Mouse (Mus musculus) heart, embryonic 10.5 days (tissue): ENCODE measurements around the gene Camkk1. TPM values are rescaled to one million over a fixed set of nuclear protein-coding genes. Genes with fewer than 3 reads are reported as not detected.

Experiments
- DNase-seq: peaks from one replicate; pipeline ENCODE4 v3.0.0-alpha.2; 2017; ENCODE audit warnings: low spot score
- H3K27ac ChIP-seq: fragments of 300-500 bp; sonication (generic); 2 replicates; pipeline ENCODE4 v1.5.1; 2016; ENCODE audit warnings: mild to moderate bottlenecking
- H3K27me3 ChIP-seq: fragments of 300-500 bp; sonication (generic); 2 replicates; pipeline ENCODE4 v1.6.1; 2016; ENCODE audit warnings: mild to moderate bottlenecking; ENCODE audit not compliant: poor library complexity, insufficient read depth, severe bottlenecking
- H3K36me3 ChIP-seq: fragments of 300-500 bp; sonication (generic); 2 replicates; pipeline ENCODE4 v1.6.1; 2016; ENCODE audit warnings: mild to moderate bottlenecking, moderate library complexity
- H3K4me1 ChIP-seq: fragments of 300-500 bp; sonication (generic); 2 replicates; pipeline ENCODE4 v1.6.1; 2016; ENCODE audit warnings: mild to moderate bottlenecking
- H3K4me3 ChIP-seq: fragments of 300-500 bp; sonication (generic); 2 replicates; pipeline ENCODE4 v1.5.1; 2016; ENCODE audit warnings: mild to moderate bottlenecking, moderate library complexity
- H3K9me3 ChIP-seq: fragments of 300-500 bp; sonication (generic); 2 replicates; pipeline ENCODE4 v1.6.1; 2016; ENCODE audit warnings: mild to moderate bottlenecking, moderate library complexity
- WGBS: fragments of 180-500 bp; shearing (Covaris S2); methylation state at CpG from one replicate; pipeline ENCODE4 v1.1.7; 2016; 5-methylcytosine and 5-hydroxymethylcytosine counted together
- polyA plus RNA-seq: library from polyadenylated mRNA; unstranded; fragments of >200 nt; fragmentation: Nextera tagmentation; extraction: Ambion mirVana; gene quantifications from 2 replicates; pipeline ENCODE4 v1.2.1, GENCODE M21; 2016

The Camkk1 gene
- polyA plus RNA-seq, 1 experiment from 2014 or later: 3.4 TPM

DNA sequence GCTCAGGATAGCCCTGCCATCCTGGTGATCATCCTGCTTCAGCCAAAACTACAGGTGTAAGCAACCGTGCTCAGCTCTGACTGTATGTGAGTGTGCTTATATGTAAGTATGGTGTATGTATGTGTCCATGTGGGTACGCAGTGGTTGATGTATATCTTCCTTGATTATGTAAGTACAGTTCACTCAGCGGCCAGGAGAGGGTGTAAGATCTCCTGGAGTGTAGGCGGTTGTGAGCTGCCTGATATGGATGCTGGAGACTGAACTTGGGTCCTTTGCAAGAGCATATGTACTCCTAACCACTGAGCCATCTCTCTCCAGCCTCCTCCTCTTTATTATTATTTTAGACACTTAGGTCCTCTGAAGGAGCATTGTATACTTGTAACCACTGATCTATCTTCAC lies 26.0 kb downstream of the Camkk1 start:
- H3K27ac ChIP-seq: no peak overlapping the region
- 0 out of 2 replicates have a peak, but pooled peaks cover under 1% of the 10 kb centered on the region for H3K36me3 ChIP-seq
- 56% methylated on average over 4 of the region's 4 CpGs for WGBS
- no peak overlapping the region for H3K4me3 ChIP-seq
- no peaks in the 10 kb centered on the region for H3K9me3 ChIP-seq
- H3K4me1 ChIP-seq: peaks cover 24% of the 10 kb centered on the region
- 0 out of 2 replicates have a peak, but pooled peaks cover 6% of the 10 kb centered on the region for H3K27me3 ChIP-seq
- no peak for DNase-seq

DNA sequence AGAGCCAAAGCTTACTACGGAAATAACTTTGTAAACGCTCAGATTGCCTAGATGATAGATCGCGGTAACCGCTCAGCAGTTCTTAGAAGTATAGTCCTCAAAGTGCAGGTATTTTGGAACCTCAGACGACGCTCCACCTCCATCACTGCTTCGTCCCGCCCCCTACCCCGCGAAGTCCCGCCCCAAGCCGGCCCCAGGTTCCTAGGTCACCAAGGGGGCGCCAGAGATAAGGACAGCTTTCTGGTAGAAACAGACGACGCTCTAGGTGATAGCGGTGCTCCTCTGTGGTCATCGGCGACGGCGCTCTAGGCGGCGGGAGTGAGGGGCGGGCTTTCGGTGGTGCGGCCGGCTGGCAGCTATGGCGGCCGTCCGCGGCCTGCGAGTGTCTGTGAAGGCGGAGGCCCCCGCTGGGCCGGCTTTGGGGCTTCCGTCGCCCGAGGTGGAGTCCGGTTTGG lies 28.8 kb downstream of the Camkk1 start, which contains the start of gene Ncbp3:
Ncbp3 (plus strand) TSS at position 242 of the 455 bp plus-strand sequence.
- peak within 1 kb of the TSS; percentile 99 for H3K4me3 ChIP-seq
- H3K36me3 ChIP-seq: peaks cover 23% of the 10 kb centered on the region
- H3K27me3 ChIP-seq: no peaks in the 10 kb centered on the region
- peaks cover 24% of the 10 kb centered on the region for H3K4me1 ChIP-seq
- under 1% methylated on average over 39 of the region's 39 CpGs for WGBS
- H3K27ac ChIP-seq: peak within 1 kb of the TSS; percentile 99
- DNase-seq: peak; percentile 98
- no peaks in the 10 kb centered on the region for H3K9me3 ChIP-seq

DNA sequence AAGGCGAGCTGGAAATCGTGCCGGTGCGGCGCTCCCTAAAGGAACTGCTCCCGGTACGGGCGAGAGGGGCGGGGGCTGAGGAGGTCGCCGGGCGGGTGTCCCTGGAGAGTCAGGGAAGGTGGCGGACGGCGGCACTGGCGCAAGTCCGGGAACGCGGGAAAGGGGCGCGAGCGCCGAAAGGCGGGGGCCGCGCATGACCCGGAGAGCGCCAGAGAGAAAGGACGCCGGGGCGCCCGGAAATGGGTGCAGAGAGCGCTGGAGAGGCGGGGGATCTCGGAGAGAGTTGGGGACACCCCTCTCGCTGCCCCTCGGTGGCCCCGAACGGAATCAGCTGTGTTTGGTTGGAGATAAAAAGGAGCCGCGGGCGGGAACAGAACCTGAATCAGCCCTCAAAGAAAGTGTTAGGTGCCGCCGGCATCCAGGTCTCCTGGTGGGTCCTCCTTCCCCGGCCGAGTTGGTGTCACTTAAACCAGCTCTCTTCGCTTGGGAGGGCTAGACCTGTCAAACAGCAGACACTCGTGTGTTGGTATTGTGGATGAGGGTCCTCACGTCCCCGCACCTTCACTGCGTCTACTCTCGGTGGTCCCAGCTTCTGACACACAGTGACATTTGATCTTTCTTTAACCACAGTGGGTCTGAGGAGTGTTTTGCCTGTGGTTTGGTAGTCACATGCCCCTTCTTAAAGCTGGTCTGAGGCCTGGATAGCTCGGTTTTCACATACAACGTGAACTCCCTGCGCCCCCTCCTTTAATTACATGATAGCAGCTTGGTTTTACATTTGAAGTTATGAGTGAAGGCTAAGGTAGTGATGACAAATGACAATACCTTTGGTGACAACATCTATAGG lies 29.4 kb downstream of the Camkk1 start:
- H3K9me3 ChIP-seq: no peaks in the 10 kb centered on the region
- H3K27me3 ChIP-seq: no peaks in the 10 kb centered on the region
- 2% methylated on average over 54 of the region's 55 CpGs for WGBS
- peak overlapping the region; percentile 99 for H3K4me3 ChIP-seq
- peaks cover 29% of the 10 kb centered on the region for H3K36me3 ChIP-seq
- DNase-seq: no peak
- peak overlapping the region; percentile 99 for H3K27ac ChIP-seq
- H3K4me1 ChIP-seq: peaks cover 24% of the 10 kb centered on the region

DNA sequence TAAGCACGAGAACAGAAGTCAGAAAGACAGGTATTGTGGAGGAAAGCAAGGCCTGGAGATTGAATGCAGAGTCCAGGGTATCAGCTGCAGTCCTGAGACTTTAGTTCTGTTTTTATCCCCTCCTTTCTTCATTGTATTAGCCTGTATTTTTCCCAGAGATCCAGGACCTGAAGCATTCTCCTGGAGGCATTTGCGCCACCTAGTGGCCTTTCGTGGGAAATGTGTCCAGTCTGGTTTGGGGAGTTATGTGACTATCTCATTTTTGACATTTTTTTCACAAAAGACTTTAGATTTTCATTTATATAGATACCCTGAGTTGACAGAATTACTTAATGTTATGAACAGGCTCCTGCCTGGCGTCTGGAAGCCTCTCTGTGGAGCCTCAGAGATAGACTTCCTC lies 30.5 kb downstream of the Camkk1 start:
- H3K27me3 ChIP-seq: no peaks in the 10 kb centered on the region
- 8% methylated on average over 4 of the region's 4 CpGs for WGBS
- H3K9me3 ChIP-seq: no peaks in the 10 kb centered on the region
- peak; percentile 87 for DNase-seq
- peaks cover 18% of the 10 kb centered on the region for H3K4me1 ChIP-seq
- peaks cover 40% of the 10 kb centered on the region for H3K36me3 ChIP-seq
- no peak overlapping the region for H3K27ac ChIP-seq
- H3K4me3 ChIP-seq: peak overlapping the region; percentile 99; the same call in 1 of the 2 replicates

DNA sequence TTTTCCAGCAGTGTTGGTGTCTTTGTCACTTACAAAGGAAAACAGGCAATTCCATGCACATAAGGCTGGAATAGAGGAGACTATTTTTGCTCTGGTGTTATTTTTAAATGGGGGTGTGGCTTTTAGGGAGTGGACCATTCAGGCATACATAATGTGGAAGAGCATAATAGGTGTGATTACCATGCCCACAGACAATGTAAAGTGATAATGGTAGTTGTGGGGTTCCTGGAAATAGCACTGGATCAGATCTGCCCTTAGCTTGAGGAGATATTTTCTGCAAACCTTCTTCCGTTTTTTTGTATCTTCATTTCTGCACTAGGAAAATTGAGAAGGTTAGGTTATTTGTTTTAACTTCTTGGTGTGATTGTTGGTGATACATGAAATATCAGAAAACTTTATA lies 34.0 kb downstream of the Camkk1 start:
- Histone ChIP-seq H3K4me3 (no peak overlapping the region), H3K27ac (no peak overlapping the region), H3K36me3 (peaks cover 75% of the 10 kb centered on the region), H3K27me3 (no peaks in the 10 kb centered on the region), H3K9me3 (no peaks in the 10 kb centered on the region), H3K4me1 (peaks cover 11% of the 10 kb centered on the region)
- 86% methylated on average over 1 of the region's 1 CpGs for WGBS
- DNase-seq: no peak

DNA sequence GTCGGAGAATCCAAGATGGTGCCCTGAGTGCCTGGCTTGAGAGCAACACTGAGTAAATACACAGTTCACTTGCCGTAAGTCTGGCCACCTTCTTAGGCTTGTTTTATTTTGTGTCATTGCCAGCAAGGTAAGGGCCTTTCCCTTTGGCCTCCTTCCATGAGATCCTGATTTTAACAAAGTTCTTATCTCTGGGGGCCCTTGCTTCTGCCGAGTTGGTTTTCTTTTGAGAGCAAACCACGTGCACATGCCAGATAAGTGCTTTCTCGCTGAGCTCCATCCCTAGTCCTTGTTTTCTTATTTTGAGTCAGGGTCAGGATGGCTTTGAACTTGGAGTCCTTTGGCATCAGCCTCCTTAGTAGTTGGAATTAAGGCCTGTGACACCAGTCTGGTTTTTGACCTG lies 38.9 kb downstream of the Camkk1 start:
- no peaks in the 10 kb centered on the region for H3K27me3 ChIP-seq
- no peak overlapping the region for H3K27ac ChIP-seq
- no peak for DNase-seq
- no peaks in the 10 kb centered on the region for H3K9me3 ChIP-seq
- H3K4me1 ChIP-seq: no peaks in the 10 kb centered on the region
- WGBS: 60% methylated on average over 5 of the region's 5 CpGs
- peaks cover 75% of the 10 kb centered on the region for H3K36me3 ChIP-seq
- no peak overlapping the region for H3K4me3 ChIP-seq

DNA sequence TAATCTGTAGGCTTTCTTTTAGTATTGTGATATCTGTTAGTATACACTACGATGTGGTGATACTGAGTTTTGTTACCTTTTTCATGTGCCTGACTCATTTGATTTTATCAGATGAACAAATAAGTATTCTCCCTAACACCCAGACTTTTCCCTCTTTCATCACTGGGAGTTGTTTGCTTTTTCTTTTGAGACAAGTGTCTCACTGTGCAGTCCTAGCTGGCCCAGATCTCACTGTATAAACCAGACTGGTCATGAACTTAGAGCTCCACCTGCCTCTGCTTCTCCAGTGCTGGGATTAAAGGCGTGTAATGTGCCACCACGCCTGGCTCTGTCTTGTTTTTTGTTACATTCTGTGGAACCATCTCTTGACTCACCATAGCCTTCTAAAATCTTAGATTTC lies 40.8 kb downstream of the Camkk1 start:
- no peak overlapping the region for H3K4me3 ChIP-seq
- H3K4me1 ChIP-seq: peaks cover 2% of the 10 kb centered on the region; the same call in 1 of the 2 replicates
- no peaks in the 10 kb centered on the region for H3K27me3 ChIP-seq
- WGBS: 95% methylated on average over 3 of the region's 3 CpGs
- DNase-seq: no peak
- H3K27ac ChIP-seq: no peak overlapping the region
- no peaks in the 10 kb centered on the region for H3K9me3 ChIP-seq
- peaks cover 59% of the 10 kb centered on the region for H3K36me3 ChIP-seq

DNA sequence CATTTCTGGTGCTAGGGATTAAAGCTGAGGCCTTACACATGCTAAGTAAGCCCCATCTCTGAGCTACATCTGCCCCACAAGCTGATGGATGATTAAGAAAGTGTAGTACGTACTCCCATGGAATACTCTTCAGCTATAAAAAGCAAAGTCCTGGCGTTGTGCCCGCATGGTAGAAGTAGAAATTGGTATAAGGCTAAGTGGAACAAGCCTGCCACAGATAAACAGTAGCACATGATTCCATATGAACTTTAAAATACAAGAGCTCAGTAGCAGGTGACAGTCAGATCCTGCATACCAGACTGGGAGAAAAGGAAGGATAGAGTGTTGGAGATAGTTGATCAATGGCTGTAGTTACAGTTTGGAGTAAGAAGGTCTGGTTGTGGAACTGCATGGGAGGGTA lies 42.6 kb downstream of the Camkk1 start:
- DNase-seq: no peak
- Histone ChIP-seq H3K4me1 (peaks cover 2% of the 10 kb centered on the region; the same call in 1 of the 2 replicates), H3K27ac (no peak overlapping the region), H3K4me3 (no peak overlapping the region), H3K9me3 (no peaks in the 10 kb centered on the region), H3K27me3 (no peaks in the 10 kb centered on the region), H3K36me3 (peaks cover 49% of the 10 kb centered on the region)
- WGBS: 90% methylated on average over 3 of the region's 3 CpGs

DNA sequence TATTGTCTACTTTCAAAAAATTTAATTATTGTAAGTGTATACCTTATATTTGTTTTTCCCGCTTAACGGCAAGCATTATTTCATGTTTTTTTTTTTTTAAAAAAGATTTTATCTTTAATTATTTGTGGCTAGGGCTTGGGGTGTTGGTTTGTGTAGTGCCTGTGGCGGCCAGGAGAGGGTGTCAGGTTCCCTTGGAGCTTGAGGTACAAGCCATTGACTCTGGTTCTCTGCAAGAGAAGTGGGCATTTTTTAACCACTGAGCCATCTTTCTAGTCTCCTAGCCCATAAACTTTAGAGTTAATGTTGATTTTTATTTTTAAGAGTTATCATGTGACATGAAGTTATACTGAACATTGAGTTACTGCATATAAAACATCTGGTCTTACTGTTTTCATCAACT lies 53.0 kb downstream of the Camkk1 start:
- no peaks in the 10 kb centered on the region for H3K27me3 ChIP-seq
- H3K36me3 ChIP-seq: peaks cover 93% of the 10 kb centered on the region
- no peaks in the 10 kb centered on the region for H3K4me1 ChIP-seq
- no peak for DNase-seq
- no peaks in the 10 kb centered on the region for H3K9me3 ChIP-seq
- 75% methylated on average over 3 of the region's 3 CpGs for WGBS
- H3K4me3 ChIP-seq: no peak overlapping the region
- H3K27ac ChIP-seq: no peak overlapping the region

DNA sequence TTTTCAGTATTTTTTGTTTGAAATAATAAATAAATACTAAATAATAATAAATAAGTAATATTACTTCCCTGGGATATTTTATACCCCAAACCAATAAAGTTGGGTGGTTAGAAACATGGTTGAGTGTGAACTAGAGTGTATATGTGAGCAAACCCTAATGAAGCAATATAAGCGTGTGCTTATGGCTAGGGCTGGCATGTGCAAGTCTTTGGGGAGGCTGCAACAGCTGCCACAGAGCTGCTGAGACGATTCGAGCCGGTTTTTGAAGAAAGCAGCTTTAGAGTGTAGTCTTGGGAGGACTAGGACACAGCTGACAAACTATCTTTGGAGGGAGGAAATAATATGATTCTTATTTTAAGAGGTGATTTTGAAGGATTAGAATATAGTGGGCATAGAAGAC lies 57.5 kb downstream of the Camkk1 start:
- Histone ChIP-seq H3K4me1 (no peaks in the 10 kb centered on the region), H3K36me3 (peaks cover 94% of the 10 kb centered on the region), H3K27me3 (no peaks in the 10 kb centered on the region), H3K27ac (no peak overlapping the region), H3K9me3 (no peaks in the 10 kb centered on the region), H3K4me3 (no peak overlapping the region)
- 94% methylated on average over 4 of the region's 4 CpGs for WGBS
- DNase-seq: no peak

DNA sequence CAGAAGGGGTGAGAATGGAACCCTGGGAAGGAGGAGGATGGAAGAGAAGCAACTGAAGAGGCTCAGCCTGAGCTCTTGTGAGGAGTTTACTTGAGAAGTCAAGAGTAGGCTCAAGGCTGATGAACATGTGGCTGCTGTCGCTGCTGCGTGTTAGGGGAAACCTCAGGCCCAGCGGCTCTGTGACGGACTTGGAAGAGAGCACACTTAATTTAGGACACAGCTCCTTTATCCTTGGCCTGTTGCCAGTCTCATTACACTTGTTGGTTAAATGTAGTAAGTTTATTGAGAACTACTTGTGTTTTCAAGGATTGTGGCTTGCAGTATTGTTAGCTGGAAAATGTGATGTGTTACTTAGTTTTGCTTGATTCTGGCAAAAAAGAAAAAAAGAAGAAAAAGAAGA lies 57.9 kb downstream of the Camkk1 start:
- peaks cover 95% of the 10 kb centered on the region for H3K36me3 ChIP-seq
- no peak for DNase-seq
- no peaks in the 10 kb centered on the region for H3K4me1 ChIP-seq
- no peak overlapping the region for H3K4me3 ChIP-seq
- WGBS: 88% methylated on average over 4 of the region's 4 CpGs
- H3K27ac ChIP-seq: no peak overlapping the region
- no peaks in the 10 kb centered on the region for H3K9me3 ChIP-seq
- no peaks in the 10 kb centered on the region for H3K27me3 ChIP-seq

DNA sequence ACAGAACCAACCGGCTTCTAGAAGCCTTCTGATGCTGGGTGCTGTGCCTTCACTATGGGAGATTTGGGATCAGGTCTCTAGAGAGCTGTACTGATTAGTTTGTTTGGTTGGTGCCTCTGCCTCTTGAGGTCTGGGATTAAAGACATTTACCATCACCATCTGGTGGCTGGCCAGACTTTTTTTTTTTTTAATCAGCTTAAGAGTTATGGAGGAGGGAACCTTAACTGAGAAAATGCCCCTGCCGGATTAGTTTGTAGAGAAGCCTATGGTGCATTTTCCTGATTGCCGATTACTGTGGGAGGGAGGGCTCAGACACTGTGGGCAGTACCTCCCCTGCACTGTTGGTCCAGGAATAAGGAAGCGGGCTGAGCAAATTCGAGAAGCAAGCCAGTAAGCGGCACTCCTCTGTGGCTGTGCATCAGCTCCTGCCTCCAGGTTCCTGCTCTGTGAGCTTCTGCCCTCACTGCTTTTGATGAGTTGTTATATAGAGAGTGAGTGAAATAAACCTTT lies 58.5 kb downstream of the Camkk1 start:
- Histone ChIP-seq H3K27me3 (no peaks in the 10 kb centered on the region), H3K4me3 (no peak overlapping the region), H3K36me3 (peaks cover 97% of the 10 kb centered on the region), H3K27ac (no peak overlapping the region), H3K4me1 (no peaks in the 10 kb centered on the region), H3K9me3 (no peaks in the 10 kb centered on the region)
- no peak for DNase-seq
- 86% methylated on average over 6 of the region's 6 CpGs for WGBS

DNA sequence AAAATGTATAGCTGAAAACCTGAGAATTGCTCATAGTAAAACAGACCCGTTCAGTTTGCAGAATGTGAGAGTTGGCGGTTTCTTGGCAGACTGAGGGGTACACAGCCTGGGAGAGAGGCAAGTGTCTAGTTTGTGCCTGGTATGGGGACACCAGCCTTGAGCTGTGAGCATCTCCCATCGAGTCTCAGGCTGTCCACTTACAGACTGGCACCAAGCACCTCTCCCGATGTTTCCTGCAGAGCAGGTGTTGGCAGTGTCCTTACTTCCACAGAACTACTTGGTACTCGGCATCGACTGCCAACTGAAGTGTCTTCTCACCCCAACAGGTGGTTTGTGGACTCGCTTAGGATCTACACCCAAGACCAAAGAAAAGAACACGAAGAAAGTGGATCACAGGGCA lies 59.8 kb downstream of the Camkk1 start:
- no peaks in the 10 kb centered on the region for H3K4me1 ChIP-seq
- H3K36me3 ChIP-seq: peaks cover 90% of the 10 kb centered on the region
- no peaks in the 10 kb centered on the region for H3K27me3 ChIP-seq
- H3K4me3 ChIP-seq: no peak overlapping the region
- no peak for DNase-seq
- 91% methylated on average over 8 of the region's 8 CpGs for WGBS
- no peak overlapping the region for H3K27ac ChIP-seq
- H3K9me3 ChIP-seq: no peaks in the 10 kb centered on the region
